Mouse (Mus musculus): ENCODE measurements around the gene Rras.
A peak's percentile ranks its signal among the peaks of the same experiment; 100 is the strongest.
"Not testable (repeated sequence)": the region's sequence is repeated elsewhere in the genome, so short reads cannot be mapped to it uniquely, and the experiment has no call there.

Rras gene

DNA sequence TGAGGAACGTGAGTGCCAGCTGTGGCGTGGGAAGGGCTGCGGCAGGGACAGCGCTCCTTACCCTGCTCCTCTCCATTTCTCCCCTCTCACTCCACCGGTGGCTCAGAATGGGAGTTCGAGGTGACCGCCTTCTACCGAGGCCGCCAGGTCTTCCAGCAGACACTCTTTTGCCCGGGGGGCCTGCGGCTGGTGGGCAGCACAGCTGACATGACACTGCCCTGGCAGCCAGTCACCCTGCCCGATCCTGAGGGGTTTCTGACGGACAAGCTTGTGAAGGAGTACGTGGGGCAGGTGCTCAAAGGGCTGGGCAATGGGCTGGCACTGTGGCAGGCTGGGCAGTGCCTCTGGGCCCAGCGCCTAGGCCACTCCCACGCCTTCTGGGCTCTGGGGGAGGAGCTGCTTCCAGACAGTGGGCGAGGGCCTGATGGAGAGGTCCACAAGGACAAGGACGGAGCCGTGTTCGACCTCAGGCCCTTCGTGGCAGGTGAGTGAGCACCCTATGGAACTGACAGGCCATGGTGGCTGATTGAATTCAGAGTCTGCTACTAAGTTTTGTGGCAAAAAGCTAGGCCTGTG, 17.1 kb upstream of the Rras start:
- no peak for DNase-seq

DNA sequence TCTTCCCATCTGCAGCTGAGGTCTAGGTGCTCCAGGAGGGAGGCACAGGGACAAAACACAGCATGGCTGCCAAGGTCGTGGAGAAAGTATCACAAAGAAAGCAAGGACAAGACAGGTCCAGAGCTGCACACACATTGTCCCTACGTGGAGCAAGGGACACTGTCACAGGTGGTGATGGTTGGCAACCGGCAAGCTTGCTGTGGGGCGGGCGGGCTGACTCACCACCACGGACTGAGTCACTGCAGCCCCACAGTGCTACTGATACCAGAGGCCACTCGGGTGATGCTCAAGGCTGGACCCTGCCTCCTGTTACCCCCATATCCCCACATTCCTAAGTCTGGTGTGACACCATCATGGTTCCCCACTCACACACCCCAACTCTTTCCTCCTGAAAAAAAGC, 15.3 kb upstream of the Rras start:
- no peak for DNase-seq

DNA sequence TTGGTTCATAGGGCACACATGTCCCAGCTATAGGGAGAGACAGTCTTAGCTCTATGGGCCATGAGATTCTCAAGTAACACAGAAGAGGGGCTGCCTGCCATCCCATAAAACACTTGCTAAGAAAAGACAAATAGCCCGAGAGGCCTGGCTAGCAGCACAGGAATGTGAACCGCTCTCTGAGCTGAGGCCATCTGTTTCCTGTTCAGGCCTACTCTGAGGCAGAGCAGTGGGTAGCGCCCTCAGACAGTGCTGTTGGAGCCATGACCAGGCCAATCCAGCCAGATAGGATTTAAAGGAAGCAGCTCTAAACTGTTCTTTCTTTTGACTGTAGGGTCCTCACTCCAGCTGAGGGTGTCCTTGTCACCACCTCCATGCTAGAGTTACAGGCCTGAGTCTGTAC, 13.2 kb upstream of the Rras start:
- DNase-seq, result peak; percentile 50

DNA sequence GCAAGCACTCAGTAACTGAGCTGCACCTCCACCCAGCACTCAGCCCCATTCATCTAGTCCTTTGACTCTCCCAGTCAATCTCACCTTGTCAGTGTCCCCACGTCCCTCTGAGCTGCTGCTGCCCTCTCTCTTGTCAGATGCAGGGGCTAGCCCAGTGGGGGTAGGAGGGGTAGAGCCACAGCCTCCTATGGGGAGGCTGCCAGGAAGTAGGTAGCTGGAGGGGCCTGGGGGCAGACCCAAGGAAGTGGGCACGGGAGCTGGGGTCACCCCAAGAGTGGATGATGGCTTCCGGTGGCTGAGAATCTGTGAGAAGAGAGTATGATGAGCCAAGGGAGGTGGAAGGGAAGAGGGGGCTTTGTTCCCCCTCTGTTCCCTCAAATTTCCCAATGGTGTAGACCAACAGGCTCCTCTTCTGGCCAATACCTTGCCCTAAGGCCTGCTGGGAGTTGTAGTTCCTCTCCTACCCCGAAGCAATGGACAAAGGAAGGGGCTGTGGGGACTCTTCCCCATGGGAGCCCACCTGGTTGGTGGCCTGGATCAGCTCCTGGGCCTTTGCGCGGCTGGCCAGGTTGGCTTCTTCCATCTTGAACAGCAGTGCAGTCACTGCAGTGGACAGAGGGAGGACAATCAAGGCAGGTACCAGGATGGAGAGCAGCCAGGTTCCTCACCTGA, 12.3 kb upstream of the Rras start:
- no peak for DNase-seq

DNA sequence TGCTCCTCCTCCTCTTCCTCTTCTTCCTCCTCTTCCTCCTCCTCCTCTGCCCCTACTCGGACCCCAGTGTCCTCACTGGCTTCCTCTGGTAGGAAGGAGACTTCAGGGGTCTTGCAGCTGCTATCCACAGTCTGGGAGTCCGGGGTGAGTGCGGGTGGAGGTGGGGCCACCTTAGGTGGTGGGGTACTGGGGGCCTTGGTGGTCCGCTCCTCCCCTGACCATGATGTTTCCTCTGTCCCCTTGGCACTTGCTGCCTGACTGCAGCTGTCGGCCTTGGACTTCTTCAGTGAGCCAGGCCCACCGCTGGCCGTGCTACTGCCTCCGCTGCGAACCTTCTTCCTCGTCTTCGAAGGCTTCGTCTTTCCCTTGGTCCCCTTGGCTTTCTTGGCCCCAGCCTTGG, 11.3 kb upstream of the Rras start:
- no peak for DNase-seq

DNA sequence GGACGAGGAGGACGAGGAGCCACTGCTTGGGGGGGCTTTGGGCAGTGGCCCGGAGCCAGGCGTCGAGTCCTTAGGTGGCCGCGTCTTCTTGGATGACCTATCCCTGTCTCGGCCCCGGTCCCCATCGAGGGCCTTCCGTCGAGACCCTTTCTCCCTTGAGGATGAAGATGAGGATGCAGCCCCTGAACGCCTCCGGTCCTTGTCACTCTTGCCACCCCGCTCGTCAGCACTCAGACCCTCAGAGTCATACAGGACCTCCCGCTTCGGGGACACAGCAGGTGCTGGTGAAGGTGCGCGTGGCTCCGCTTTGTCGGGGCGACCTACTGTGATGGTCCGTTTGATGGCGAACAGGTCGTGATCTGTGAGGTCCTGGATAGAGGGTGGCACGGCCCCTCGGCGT, 10.6 kb upstream of the Rras start:
- DNase-seq, result no peak

DNA sequence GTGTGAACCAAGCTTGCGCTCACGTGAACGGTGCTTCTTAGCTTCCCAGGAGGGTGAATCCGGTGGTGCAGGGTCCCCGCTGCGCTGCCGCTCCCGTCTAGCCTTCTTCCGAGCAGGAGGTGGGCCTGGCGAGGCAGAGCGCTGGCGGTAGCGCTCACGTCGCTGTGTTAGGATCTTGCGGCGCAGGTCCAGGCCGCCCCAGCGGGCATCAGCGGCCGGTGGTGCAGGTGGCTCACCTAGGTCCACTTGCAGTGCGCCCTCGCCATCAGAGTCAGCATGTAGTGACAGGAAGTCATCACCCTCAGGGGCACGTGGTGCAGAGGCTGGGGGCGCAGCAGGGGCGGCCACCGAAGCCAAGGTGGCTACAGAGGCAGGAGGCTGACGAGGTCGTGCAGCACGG, 9.9 kb upstream of the Rras start:
- no peak for DNase-seq

DNA sequence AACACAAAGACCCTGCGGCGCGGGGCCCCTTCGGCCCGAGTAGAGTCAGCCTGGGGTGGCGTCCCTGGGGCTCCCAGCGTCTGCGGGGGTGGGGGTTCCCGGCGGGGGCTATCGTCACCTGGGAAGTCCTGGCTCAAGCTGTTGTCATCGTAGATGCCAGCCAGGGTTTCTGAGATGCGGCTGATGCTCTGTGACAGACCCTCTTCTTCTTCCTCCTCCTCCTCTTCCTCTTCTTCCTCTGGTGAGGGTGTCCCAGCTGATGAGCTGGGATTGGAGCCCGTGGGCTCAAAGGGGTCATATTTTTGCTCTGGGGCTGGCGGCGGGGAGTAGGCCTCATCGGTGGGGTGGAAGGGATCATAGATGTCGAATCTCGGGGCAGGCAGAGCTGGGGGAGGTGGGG, 9.3 kb upstream of the Rras start:
- no peak for DNase-seq

DNA sequence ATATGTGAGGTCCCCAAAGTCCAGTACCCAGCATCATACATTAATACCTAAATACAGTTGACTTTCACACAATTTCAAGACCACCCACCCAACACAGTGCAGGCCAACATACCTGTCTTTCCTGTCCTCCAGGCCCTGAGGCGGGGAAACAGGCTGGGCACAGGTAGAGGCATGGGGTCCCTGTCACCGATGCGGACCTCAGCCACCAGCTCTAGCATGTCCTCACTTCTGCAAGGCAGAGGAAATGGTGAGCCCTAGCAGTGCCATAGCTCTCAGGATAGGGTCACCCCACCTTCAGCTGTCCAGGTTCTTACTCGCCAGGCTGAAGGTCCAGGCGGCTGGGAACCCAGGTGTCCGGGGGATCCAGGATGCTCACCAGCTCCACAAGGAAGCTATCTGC, 5.8 kb upstream of the Rras start:
- no peak for DNase-seq

DNA sequence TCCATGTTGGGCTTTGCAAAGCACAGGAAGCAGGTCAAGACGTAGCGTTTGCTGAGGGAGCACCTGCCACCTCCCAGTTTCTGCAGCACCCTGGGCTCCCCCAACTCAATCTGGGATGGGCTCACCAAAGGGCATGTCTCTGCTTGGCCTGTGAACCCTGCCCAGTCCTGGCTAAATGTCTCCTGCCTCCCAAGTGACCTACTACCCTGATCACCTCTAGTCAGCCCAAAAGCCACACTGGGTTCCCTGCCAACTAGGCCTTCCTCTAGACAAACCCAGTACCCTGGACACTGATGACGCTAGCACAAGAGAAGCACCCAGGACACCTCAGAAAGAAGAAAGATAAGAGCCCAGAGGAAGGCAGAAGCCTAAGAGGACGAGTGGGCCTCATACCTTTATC, 4.9 kb upstream of the Rras start:
- no peak for DNase-seq

DNA sequence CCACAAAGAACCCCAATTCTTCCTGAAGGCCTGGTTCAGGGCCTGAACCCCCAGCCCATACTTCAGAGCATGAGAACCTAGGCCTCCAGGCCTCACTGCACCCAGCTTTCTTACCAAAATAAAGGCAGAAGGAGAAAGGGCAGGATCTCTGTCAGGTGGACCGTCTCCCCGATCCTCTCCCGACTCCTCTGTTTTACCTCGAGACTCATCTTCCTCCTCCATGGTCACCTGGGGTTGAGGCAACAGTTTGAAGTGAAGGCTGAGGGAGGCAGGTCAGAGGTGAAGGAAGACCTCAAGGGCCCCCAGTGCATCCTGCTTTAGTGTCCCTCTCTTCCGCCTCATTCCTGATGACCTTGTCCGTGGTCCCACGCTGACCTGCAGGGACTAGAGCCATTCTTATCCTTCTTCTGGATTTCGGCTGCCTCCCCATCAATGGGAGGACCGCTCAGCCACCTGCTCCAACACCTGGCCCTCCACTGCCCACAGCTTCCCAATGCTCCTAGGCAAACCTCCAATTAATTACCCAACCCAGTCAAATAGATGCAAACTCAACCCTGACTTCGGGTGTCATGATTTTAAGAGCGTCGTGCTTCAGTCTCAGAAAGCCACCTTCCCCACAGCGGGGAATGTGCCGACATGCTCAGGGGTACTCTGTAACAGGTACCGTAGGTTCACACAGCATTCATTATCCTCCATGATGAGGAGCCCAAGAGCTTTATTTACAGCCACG, 4.2 kb upstream of the Rras start:
- DNase-seq, result no peak

DNA sequence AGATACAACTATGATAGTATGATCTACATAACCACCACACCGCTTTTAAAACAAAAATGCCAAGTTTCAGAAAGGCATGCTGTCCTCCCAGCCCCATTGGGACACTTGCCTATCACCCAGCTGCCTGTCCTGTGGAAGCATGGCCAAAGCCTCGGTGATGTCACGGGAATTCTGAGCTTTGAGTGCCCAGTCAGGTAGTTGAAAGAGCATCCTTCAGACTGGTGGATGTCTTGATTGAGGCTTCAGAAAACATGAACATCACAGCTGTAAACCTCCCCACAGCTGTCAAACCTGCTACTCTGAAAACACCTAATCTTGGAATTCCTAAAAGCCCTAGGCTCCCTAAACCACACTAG, 3.7 kb upstream of the Rras start:
- no peak for DNase-seq

DNA sequence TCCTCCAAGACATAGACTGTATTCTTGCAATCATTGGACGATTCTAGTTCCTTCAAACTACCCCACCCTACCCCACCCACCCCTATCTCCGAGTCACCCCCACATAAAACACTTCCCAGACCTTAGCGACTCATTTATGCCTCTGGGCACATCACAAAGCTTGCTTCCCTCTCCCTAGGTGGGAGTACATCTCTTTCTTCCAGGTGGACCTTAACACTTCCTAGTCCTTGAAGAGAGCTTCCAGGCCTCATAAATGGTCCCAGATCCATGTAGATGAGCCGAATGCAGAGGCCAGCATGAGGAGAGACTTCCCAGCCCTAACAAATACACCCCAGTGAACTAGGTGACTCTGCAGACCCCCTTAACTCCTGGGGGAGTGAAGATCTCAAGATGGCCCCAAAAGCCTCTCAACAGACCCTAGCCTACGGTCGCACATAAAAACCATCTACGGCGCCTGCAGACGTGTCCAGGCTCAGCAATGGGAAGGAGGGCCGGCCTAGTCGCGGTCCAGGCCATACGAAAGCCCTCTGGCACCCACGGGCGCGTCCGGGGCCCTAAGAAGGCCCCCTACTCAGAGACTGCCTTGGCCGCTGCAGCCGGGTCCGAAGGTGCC, 2.3 kb upstream of the Rras start:
- DNase-seq, result no peak

DNA sequence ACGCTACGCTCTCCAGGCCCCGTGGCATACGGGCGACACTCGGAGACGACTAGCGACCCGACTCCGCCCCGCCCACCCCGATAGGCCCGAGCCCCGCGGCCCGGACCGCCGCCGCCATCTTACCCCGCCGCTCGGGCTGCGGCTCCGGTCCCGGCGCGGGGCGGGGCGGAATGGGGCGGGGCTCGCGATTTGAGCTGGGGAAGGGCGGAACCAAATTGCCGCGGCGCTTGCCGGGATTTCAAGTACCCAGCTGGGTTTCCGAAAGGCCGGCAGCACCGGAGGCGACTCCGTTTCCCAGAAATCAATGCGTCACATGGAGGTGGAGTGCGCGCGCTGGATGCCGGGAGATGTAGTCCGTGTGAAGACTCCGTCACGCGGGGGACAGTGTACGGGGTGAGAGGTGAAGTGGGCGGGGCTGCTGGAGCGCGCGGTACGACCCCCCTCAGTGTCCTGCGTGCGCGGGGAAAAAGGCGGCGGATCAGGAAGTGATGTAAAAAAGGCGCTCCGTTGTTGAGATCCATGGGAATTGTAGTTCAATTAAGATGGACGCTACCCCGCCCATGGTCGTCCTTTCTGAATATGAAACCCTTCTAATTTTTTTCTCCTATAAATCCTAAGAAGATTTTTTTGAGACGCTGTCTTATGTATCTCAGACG, 1.7 kb upstream of the Rras start, which contains the start of gene Scaf1:
Gene Scaf1, minus strand, starts transcription at position 407 of the 656 bp plus-strand sequence.
- peak; percentile 100 for DNase-seq

DNA sequence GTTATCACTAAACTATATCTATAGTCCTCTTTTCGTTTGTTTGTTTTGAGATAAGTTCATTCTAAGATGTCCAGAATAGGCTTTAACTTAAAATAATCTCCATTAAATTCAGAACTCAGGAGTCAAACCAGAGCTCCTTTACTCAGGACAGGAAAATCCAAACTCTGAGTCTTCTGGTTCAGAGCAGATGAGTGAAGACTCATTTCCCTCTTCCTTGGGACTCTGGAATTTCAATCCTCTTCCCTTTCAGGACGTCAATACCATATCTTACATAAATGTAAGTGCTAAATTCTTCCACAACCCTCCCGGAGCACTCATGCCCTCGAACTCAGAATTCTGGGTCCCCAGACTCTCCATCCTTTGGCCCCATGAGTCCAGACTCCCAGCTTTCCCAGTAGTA, 1.0 kb upstream of the Rras start:
- no peak for DNase-seq

DNA sequence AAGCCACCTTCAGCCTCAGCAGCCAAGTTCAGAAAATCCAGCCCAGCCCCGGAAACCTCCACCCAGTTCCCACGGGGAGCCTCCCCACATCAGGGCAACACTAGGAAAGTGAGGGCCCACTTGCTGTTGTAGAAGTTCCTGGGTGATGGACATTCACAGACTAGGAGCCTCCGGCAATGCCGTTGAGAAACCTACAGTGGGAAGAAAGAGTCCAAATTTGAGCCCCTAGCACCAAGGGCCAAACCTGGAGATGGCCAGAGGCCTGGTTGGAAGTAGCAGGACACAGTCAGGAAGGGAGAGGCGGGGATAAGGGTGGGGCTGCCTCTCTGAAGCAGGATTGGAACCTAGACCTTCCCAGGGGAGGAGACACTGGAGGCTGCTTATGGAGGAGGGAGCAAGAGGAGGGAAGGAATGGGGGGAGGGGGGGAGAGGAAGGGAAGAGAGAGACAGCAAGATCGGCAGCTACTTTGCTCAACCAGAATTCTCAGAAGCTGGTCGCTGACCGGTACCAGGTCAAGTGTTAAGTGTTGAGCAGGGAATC, 1.3 kb downstream of the Rras start:
- peak; percentile 81 for DNase-seq

DNA sequence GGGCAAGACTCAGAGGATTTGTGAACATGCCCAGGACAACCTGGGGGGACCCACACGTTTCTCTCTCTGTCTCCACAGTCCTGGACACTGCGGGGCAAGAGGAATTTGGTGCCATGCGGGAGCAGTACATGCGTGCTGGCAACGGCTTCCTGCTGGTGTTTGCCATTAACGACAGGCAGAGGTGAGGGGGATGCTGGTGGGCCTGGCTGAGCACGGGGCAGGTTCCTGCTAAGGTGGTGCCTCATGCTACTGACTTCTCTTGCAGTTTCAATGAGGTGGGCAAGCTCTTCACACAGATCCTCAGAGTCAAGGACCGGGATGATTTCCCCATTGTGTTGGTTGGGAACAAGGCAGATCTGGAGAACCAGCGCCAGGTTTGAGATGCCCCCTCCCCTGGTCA, 2.5 kb downstream of the Rras start:
- no peak for DNase-seq

DNA sequence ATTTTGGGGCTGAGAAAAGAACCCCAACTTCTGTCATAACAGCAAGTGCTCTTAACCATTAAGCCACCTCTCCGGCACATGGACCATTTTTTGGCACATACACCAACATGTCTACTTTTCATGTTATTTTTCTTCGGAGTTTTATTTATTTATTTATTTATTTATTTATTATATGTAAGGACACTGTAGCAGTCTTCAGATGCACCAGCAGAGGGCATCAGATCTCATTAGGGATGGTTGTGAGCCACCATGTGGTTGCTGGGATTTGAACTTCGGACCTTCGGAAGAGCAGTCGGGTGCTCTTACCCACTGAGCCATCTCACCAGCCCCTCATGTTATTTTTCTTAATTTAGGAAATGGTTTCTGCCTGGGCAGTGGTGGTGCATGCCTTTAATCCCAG, 6.0 kb downstream of the Rras start:
- DNase-seq, result not testable (repeated sequence)

DNA sequence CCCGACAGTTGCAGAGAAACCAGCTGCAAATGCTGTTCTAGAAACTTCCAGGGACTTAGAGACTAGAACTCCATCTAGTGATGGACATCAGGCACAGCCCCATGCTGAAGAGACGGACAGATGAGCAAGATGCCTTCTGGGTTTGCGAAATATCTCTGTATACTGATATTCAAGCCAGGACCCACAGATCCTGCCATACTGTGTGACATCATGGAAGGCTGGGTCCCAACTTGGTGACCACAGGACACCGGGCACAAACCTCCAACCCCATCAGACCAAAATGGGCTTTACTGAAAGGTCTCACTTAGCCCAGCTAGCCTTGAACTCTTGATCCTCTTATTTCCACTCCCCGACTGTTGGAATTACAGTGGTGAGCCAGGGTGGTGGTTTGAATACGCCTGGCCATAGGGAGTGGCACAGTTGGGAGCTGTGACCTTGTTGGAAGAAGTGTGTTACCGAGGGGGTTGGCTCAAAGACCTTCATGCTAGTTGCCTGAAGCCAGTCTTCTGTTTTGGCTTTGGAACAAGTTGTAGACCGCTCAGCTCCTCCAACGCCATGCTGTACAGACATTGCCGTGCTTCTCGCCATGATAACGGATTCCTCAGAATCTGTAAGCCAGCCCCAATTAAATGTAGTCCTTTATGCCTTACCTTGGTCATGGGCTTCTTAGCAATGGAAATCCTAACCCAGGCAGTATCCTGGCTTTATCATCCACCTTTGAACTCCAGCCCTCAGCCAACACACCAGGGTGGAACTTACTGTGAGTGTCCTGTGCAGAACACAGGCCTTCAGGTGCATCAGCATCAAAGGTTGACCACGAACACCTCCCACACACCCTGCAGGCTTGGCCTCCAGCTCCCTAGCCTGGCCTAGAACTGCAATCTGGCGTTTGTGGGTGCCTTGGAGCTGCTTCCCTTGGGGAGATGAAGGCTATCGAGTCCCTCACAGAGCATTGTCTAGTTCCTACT, 6.8 kb downstream of the Rras start:
- no peak for DNase-seq

DNA sequence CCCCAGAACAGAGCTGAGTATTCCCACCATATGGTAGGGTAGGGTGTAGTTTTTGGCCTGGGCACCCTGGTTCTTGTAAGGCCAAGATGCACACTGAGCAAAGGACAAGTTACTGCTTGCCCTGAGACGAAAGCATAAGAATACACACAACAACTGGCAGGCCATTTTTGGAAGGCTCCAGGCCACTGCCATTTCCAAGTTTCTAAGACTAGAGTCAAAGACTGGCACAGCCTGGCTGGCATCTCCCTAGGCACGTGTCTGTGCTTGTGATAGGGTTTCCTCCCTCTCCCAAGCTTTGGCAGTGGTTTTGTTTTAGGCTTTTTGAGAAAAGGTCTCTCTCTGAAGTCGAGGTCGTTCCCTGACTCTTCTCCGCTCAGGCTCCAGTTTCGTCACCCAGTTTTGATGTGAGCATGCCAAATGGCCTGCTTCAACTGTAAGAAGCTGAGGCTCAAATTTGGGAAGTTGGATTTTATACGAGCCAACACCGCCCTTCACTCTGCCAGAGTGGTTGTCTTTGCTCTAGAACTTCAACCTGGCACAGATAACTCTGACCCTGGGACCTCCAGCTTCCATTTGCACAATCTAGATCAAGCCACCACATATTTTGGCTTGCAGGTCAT, 8.0 kb downstream of the Rras start:
- DNase-seq, result no peak

DNA sequence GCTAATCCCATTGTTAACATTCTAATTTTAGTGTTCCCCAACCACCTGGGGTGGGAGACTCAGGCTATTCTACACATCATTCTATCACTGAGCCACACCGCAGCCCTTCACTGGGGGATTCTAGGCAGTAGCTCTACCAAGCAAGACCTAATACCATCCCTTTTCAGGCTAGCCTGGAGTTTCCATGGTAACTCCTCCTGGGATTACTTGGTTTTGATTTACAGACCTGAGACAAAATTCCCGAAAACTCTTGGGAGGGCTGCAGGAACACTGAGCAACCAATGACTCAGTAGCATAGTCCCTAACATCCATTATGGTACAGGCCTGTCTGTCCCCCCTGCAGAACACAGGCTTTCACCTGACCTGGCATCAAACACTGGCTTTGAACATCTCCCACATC, 8.5 kb downstream of the Rras start:
- no peak for DNase-seq

DNA sequence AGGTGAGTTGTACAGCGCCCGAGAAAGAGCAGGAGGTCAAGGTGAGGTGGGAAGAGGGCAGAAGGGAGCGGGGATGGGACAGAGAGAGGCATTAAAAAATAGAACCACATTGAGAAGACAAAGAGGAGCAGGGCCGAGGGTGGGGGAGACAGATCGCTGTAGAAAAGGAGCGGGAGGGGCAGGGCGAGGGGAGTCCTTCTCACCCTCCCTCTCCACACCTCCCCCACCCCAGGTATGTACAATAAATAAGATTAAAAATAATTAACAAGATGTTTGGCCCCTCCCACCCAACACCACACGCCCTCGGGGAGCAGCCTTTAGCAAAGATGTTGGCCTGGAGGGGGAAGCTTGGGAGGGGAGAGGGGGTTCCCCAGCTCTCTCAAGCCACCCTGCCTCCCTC, 10.0 kb downstream of the Rras start:
- DNase-seq, result no peak

Data from kidney, postnatal 14 days (tissue).